Mouse (Mus musculus) cerebellum, adult 9-11 months (tissue): ENCODE results near the gene Slc16a10.

Experiments used
- DNase-seq: peaks from one replicate; pipeline ENCODE4 v3.0.0; 2022

Gene Slc16a10

GRCm38 (mm10) chr10:40063291-40063890 lies 78.7 kb downstream of the Slc16a10 start:
- no peak for DNase-seq

- no peak for DNase-seq
These were observed 79.2 kb downstream of the Slc16a10 start for GRCm38 (mm10) chr10:40062812-40063211.

- DNase-seq: no peak
These were observed 80.1 kb downstream of the Slc16a10 start for GRCm38 (mm10) chr10:40061926-40062325.

- DNase-seq: no peak
These were observed 83.3 kb downstream of the Slc16a10 start for GRCm38 (mm10) chr10:40058786-40059120.

- DNase-seq: no peak
These were observed 83.8 kb downstream of the Slc16a10 start for GRCm38 (mm10) chr10:40058062-40058785.

GRCm38 (mm10) chr10:40057615-40058014 lies 84.4 kb downstream of the Slc16a10 start:
- no peak for DNase-seq

GRCm38 (mm10) chr10:40054455-40054854 lies 87.6 kb downstream of the Slc16a10 start:
- DNase-seq: no peak

GRCm38 (mm10) chr10:40053896-40054295 lies 88.2 kb downstream of the Slc16a10 start:
- DNase-seq: no peak

- no peak for DNase-seq
These were observed 88.7 kb downstream of the Slc16a10 start for GRCm38 (mm10) chr10:40053257-40053895.

- no peak for DNase-seq
These were observed 90.1 kb downstream of the Slc16a10 start for GRCm38 (mm10) chr10:40051997-40052396.

- no peak for DNase-seq
These were observed 91.3 kb downstream of the Slc16a10 start for GRCm38 (mm10) chr10:40050763-40051162.

- no peak for DNase-seq
These were observed 100.7 kb downstream of the Slc16a10 start for GRCm38 (mm10) chr10:40041339-40041738.

GRCm38 (mm10) chr10:40036686-40037560 lies 105.1 kb downstream of the Slc16a10 start:
- no peak for DNase-seq

GRCm38 (mm10) chr10:40034956-40035355 lies 107.1 kb downstream of the Slc16a10 start:
- DNase-seq: no peak

GRCm38 (mm10) chr10:40032897-40033296 lies 109.2 kb downstream of the Slc16a10 start:
- DNase-seq: no peak

- no peak for DNase-seq
These were observed 111.3 kb downstream of the Slc16a10 start for GRCm38 (mm10) chr10:40030716-40031115.

GRCm38 (mm10) chr10:40029610-40030009 lies 112.4 kb downstream of the Slc16a10 start:
- DNase-seq: no peak

GRCm38 (mm10) chr10:40028091-40028490 lies 114.0 kb downstream of the Slc16a10 start:
- no peak for DNase-seq

- no peak for DNase-seq
These were observed 115.5 kb downstream of the Slc16a10 start for GRCm38 (mm10) chr10:40026546-40026945.

GRCm38 (mm10) chr10:40025560-40025959 lies 116.5 kb downstream of the Slc16a10 start:
- no peak for DNase-seq

- peak; percentile 90 for DNase-seq
These were observed 117.3 kb downstream of the Slc16a10 start, which contains the start of gene Mfsd4b1 for GRCm38 (mm10) chr10:40024554-40025428. TSS of gene Mfsd4b1 (minus strand) at chr10:40025268.

GRCm38 (mm10) chr10:40020401-40020800 lies 121.7 kb downstream of the Slc16a10 start:
- DNase-seq: no peak
